Mouse (Mus musculus) E14TG2a.4 (cell line): Measurements from ENCODE around the gene Plbd1.
A peak's percentile ranks its signal among the peaks of the same experiment; 100 is the strongest.

Experiments
- H3K27me3 ChIP-seq: 2 replicates; pipeline ENCODE4 v1.6.1; 2014; ENCODE audit warnings: low read length, control low read depth; ENCODE audit not compliant: insufficient read depth
- H3K36me3 ChIP-seq: 2 replicates; pipeline ENCODE4 v1.6.1; 2014; ENCODE audit warnings: low read length, control low read depth; ENCODE audit not compliant: insufficient read depth
- H3K4me1 ChIP-seq: replicated peaks from 2 replicates; pipeline ENCODE4 v1.6.1; 2014; ENCODE audit warnings: low read depth, low read length, control low read depth
- H3K4me3 ChIP-seq: replicated peaks from 2 replicates; pipeline ENCODE4 v1.5.1; 2014; ENCODE audit warnings: mild to moderate bottlenecking, low read length
- H3K9me3 ChIP-seq: 2 replicates; pipeline ENCODE4 v1.6.1; 2014; ENCODE audit warnings: low read length, control low read depth
- CTCF ChIP-seq: conservative IDR thresholded peaks from 2 replicates; pipeline ENCODE4 v1.5.1; 2014; ENCODE audit warnings: low read length
- NANOG ChIP-seq: IDR thresholded peaks from 2 replicates; pipeline ENCODE4 v1.6.1; 2014; ENCODE audit warnings: borderline replicate concordance, low read length, mixed read lengths
- POU5F1 ChIP-seq: IDR thresholded peaks from 2 replicates; pipeline ENCODE4 v1.6.1; 2014; ENCODE audit warnings: low read length, borderline replicate concordance

Plbd1 gene

GRCm38 (mm10) chr6:136646207-136646606, 15.5 kb downstream of the Plbd1 start:
- peaks cover 10% of the 10 kb centered on the region for H3K4me1 ChIP-seq
- no peaks in the 10 kb centered on the region for H3K36me3 ChIP-seq
- H3K27me3 ChIP-seq: no peaks in the 10 kb centered on the region
- TF ChIP-seq POU5F1: no peak
- no peaks in the 10 kb centered on the region for H3K9me3 ChIP-seq
- H3K4me3 ChIP-seq: no peak overlapping the region

DNA sequence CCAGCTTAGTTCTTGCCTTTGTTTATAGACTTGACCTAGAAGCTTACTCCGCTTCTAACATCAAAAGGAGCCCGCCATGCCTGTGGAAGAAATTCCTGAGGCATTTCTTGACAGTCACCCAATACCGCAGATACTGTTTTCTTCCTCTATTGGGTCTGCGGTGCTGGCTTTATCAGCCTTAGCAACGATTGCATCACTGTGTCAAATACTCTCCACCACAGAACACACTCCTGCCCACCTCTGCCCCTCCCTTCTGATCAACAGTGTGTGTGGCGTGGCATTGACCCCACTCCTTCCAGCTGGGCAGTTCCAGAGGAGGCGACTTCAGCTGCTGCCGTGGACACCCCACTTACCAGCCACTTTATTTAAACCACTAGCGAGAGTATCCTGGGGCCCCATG, 16.0 kb downstream of the Plbd1 start:
- TF ChIP-seq CTCF (no peak), NANOG (no peak), POU5F1 (no peak)
- Histone ChIP-seq H3K4me1 (peaks cover 10% of the 10 kb centered on the region), H3K9me3 (no peaks in the 10 kb centered on the region), H3K27me3 (no peaks in the 10 kb centered on the region), H3K4me3 (no peak overlapping the region), H3K36me3 (no peaks in the 10 kb centered on the region)

DNA sequence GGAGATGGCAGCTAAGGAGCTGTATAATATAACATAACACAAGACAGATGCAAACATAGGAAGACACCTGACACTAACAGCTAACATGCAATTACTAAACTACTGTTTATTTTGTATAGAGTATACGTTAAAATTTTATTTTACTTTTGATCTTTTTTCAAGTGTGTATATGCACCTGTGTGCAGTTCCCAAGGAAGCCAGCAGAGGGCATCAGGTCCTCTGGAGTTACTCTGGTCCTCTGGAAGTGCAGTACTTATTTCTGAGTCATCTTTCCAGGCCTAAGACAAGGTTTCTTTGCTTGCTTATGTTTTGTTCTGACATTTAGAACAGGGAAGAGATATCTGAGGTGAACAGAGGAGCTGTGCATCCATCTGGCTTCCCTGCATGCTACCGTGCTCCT, 17.6 kb downstream of the Plbd1 start:
- Histone ChIP-seq H3K36me3 (no peaks in the 10 kb centered on the region), H3K4me1 (peaks cover 10% of the 10 kb centered on the region), H3K4me3 (no peak overlapping the region), H3K27me3 (no peaks in the 10 kb centered on the region), H3K9me3 (no peaks in the 10 kb centered on the region)
- TF ChIP-seq NANOG: no peak
- TF ChIP-seq CTCF: peak; percentile 88
- no peak for TF ChIP-seq POU5F1

DNA sequence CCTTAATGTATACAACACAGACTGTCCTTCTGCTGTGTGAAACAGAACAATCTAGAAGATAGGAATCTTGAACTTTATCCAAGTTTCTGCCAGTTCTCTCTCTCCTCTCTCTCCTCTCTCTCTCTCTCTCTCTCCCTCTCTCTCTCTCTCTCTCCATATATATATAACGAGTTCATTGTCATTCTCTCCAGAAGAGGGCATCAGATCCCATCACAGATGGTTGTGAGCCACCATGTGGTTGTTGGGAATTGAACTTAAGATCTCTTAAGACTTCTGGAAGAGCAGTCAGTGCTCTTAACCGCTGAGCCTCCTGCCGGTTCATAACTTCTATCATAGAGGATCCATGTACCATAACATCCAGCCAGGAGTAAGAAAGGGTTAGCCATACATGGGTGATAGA, 26.7 kb downstream of the Plbd1 start:
- H3K9me3 ChIP-seq: peaks cover 13% of the 10 kb centered on the region
- H3K4me1 ChIP-seq: no peaks in the 10 kb centered on the region; the same call in 1 of the 2 replicates
- TF ChIP-seq POU5F1 (no peak), NANOG (no peak), CTCF (no peak)
- H3K4me3 ChIP-seq: no peak overlapping the region
- H3K27me3 ChIP-seq: no peaks in the 10 kb centered on the region
- no peaks in the 10 kb centered on the region for H3K36me3 ChIP-seq

DNA sequence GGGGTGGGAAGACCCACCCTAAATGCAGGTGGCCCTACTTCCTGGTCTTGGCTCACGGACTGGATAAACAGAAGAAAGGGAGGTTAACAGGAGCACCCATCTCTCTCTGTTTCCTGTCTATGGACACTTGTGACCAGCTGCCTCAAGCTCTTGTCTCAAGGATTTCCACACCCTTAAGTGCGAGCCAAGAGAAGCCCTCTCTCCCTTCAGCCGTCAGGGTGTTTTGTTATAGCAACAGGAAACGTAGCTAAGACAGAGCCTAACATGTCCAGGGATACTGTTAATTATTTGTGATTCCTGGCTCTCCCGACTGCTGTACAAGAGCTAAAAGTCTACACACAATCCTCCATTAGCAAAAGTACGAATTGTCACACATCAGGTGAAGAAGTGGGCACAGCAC, 28.0 kb downstream of the Plbd1 start:
- Histone ChIP-seq H3K4me1 (peaks cover 5% of the 10 kb centered on the region; the same call in 1 of the 2 replicates), H3K4me3 (no peak overlapping the region), H3K27me3 (no peaks in the 10 kb centered on the region), H3K36me3 (no peaks in the 10 kb centered on the region), H3K9me3 (peaks cover 13% of the 10 kb centered on the region)
- TF ChIP-seq POU5F1: no peak
- TF ChIP-seq CTCF: no peak
- no peak for TF ChIP-seq NANOG

DNA sequence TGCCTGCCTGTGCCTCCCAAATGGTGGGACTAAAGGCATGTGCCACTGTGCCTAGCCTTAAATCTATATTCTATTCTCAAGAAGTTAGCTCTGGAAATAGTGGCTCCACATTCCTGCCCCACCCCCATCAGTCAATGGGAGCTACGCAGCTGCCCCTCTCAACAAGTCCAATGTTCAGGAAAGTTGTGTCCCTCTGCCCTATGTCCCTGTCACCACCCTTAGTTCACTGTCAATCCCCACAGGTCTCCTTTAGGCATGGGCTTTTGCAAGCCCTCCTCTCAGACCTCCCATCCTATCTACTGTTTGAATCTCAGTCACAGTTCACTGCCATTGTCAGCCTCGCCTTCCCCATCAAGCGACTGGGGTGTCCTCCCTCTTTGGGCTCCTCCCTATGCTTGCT, 28.6 kb downstream of the Plbd1 start:
- TF ChIP-seq CTCF (no peak), POU5F1 (no peak), NANOG (no peak)
- Histone ChIP-seq H3K27me3 (no peaks in the 10 kb centered on the region), H3K36me3 (no peaks in the 10 kb centered on the region), H3K4me1 (peaks cover 7% of the 10 kb centered on the region; the same call in 1 of the 2 replicates), H3K9me3 (peaks cover 13% of the 10 kb centered on the region), H3K4me3 (no peak overlapping the region)

DNA sequence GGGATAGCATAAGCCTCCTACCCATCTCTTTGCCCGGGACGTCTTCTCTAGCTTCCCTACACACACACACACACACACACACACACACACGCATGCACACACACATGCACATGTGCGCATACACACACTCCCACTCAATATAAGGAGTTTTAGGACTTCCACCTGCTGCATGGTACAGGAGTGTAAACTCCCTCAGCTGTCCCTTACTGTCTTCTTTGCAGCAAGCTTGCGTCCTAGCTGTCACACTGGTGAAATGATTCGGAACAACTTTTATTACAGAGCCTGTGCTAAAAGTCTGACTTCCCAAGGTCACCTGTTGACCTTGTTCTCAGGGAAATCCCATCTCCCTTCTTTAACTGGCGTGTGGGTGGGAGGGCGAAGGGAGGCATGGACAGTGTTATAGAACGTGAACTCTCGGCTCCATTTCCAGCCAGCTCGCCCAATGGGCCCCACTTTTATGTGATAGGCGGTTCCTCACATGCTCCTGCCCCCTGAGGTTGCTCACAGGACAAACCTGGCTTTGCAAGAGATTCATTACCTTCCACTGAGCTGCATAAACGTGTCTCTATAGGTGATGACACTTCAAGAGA, 29.7 kb downstream of the Plbd1 start:
- Histone ChIP-seq H3K4me1 (peaks cover 7% of the 10 kb centered on the region; the same call in 1 of the 2 replicates), H3K9me3 (peaks cover 13% of the 10 kb centered on the region), H3K36me3 (no peaks in the 10 kb centered on the region), H3K4me3 (no peak overlapping the region), H3K27me3 (no peaks in the 10 kb centered on the region)
- TF ChIP-seq NANOG (no peak), POU5F1 (no peak), CTCF (no peak)

GRCm38 (mm10) chr6:136631519-136631918, 30.2 kb downstream of the Plbd1 start:
- Histone ChIP-seq H3K4me1 (peaks cover 7% of the 10 kb centered on the region; the same call in 1 of the 2 replicates), H3K27me3 (no peaks in the 10 kb centered on the region), H3K9me3 (peaks cover 12% of the 10 kb centered on the region), H3K4me3 (no peak overlapping the region), H3K36me3 (no peaks in the 10 kb centered on the region)
- TF ChIP-seq CTCF: no peak
- TF ChIP-seq POU5F1: no peak
- TF ChIP-seq NANOG: no peak

DNA sequence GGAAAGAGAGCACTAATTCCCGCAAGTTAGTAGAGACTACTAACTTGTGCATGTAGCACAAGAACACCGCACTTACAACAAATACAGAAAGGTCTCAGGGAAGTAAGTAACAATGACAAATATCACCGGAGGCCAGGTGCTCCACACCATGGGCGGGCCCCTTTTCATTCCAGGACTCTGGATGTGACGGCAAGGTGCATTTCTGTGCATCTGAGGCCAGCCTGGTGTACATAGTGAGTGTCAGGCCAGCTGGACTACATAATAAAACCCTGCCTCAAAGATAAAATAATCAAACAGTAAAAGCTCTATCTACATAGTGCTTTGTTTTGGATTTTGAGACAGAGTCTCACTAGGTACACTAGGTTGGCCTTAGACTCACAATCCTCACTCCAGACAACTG, 32.1 kb downstream of the Plbd1 start:
- Histone ChIP-seq H3K27me3 (no peaks in the 10 kb centered on the region), H3K4me1 (peaks cover 15% of the 10 kb centered on the region), H3K4me3 (no peak overlapping the region), H3K36me3 (no peaks in the 10 kb centered on the region), H3K9me3 (no peaks in the 10 kb centered on the region)
- TF ChIP-seq NANOG (no peak), CTCF (no peak), POU5F1 (no peak)
